Mouse (Mus musculus): ENCODE data around the gene Slc44a5. TPM values are rescaled to one million over a fixed set of nuclear protein-coding genes. Genes with fewer than 3 reads are reported as not detected.
"Not testable (repeated sequence)": the region's sequence is repeated elsewhere in the genome, so short reads cannot be mapped to it uniquely, and the experiment has no call there.

Gene Slc44a5
- total RNA-seq, 2 experiments from 2014 or later: not detected

GRCm38 (mm10) chr3:153961632-153962389 is 11.4 kb upstream of the Slc44a5 start:
- intact Hi-C loops (cut with DNase I): loop anchor here (5.0 kb wide), 1 partner anchor 610 kb away; no protein-coding TSS in a partner anchor

GRCm38 (mm10) chr3:153967447-153967846 is 5.8 kb upstream of the Slc44a5 start:
- intact Hi-C loops (cut with DNase I): no loop called here
- no peak for DNase-seq

More at GRCm38 (mm10) chr3:153961632-153962389, 11.4 kb upstream of the Slc44a5 start:
- no peak for DNase-seq

- intact Hi-C loops (cut with DNase I): no loop called here
- no peak for DNase-seq
Observed at GRCm38 (mm10) chr3:153968549-153968948, 4.7 kb upstream of the Slc44a5 start.

GRCm38 (mm10) chr3:153969451-153969850 is 3.8 kb upstream of the Slc44a5 start:
- DNase-seq: no peak
- intact Hi-C loops (cut with DNase I): no loop called here

GRCm38 (mm10) chr3:153973949-153974760 is 919 bp downstream of the Slc44a5 start:
- no peak for DNase-seq
- intact Hi-C loops (cut with DNase I): no loop called here

- DNase-seq: no peak
- intact Hi-C loops (cut with DNase I): no loop called here
Observed at GRCm38 (mm10) chr3:153975060-153975459, 1.8 kb downstream of the Slc44a5 start.

- no peak for DNase-seq
- intact Hi-C loops (cut with DNase I): no loop called here
Observed at GRCm38 (mm10) chr3:153975791-153976190, 2.6 kb downstream of the Slc44a5 start.

- no peak for DNase-seq
- intact Hi-C loops (cut with DNase I): no loop called here
Observed at GRCm38 (mm10) chr3:153980611-153981010, 7.4 kb downstream of the Slc44a5 start.

GRCm38 (mm10) chr3:153984428-153985340 is 11.4 kb downstream of the Slc44a5 start:
- intact Hi-C loops (cut with DNase I): loop anchor here (1.0 kb wide), 1 partner anchor 242 kb away; no protein-coding TSS in a partner anchor
- no peak for DNase-seq

- DNase-seq: no peak
- intact Hi-C loops (cut with DNase I): no loop called here
Observed at GRCm38 (mm10) chr3:153999797-154000528, 26.7 kb downstream of the Slc44a5 start.

GRCm38 (mm10) chr3:154001348-154001747 is 28.1 kb downstream of the Slc44a5 start:
- intact Hi-C loops (cut with DNase I): no loop called here
- DNase-seq: no peak

- DNase-seq: no peak
- intact Hi-C loops (cut with DNase I): no loop called here
Observed at GRCm38 (mm10) chr3:154046876-154047275, 73.6 kb downstream of the Slc44a5 start.

GRCm38 (mm10) chr3:154053331-154053730 is 80.1 kb downstream of the Slc44a5 start:
- DNase-seq: no peak
- intact Hi-C loops (cut with DNase I): no loop called here

GRCm38 (mm10) chr3:154057464-154057863 is 84.2 kb downstream of the Slc44a5 start:
- intact Hi-C loops (cut with DNase I): no loop called here
- no peak for DNase-seq

- DNase-seq: no peak
- intact Hi-C loops (cut with DNase I): no loop called here
Observed at GRCm38 (mm10) chr3:154058200-154058599, 85.0 kb downstream of the Slc44a5 start.

- DNase-seq: not testable (repeated sequence)
Observed at GRCm38 (mm10) chr3:154071989-154072388, 98.8 kb downstream of the Slc44a5 start.

GRCm38 (mm10) chr3:154075749-154076148 is 102.5 kb downstream of the Slc44a5 start:
- no peak for DNase-seq
- intact Hi-C loops (cut with DNase I): no loop called here

More at GRCm38 (mm10) chr3:154071989-154072388, 98.8 kb downstream of the Slc44a5 start:
- intact Hi-C loops (cut with DNase I): not testable (repeated sequence)

- intact Hi-C loops (cut with DNase I): no loop called here
- no peak for DNase-seq
Observed at GRCm38 (mm10) chr3:154081687-154082086, 108.5 kb downstream of the Slc44a5 start.

- intact Hi-C loops (cut with DNase I): no loop called here
- no peak for DNase-seq
Observed at GRCm38 (mm10) chr3:154082241-154082640, 109.0 kb downstream of the Slc44a5 start.

- intact Hi-C loops (cut with DNase I): no loop called here
- no peak for DNase-seq
Observed at GRCm38 (mm10) chr3:154082961-154083360, 109.7 kb downstream of the Slc44a5 start.

Measured in heart, postnatal 36 days (tissue).